In the genomic region with DNA sequence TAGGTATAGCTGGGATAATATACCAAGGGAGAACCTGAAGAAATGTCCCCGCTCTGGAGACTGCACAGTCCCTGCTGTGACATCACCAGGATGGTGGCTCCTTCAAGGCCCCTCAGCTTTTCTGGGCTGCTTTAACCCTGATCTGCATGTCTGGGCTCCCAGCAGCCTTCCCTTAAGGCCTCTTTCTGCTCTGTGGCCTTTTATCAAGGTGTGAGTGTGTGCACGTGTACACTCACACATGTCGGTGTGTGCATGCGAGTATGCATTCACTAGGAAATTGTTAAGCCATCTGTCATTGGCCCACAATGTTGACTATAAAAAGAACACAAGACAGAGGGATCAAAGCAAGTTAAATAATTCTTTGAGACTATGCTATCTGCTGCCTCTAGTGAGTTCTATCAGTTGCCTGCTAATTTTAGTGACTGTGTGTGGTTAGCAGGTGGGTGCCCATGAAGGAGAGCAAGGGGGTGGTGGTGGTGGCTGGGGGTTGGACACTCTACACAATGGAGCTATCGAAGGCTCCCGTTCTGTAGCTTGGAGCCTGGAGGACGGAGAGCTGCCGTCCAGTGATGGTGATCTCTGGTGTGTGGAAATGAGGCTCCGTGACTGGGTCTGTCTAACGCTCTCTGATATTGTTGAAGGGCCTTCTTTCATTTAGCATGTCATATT, we compare ENCODE assay signal across 8 mouse cellular contexts. TPM values are rescaled to one million over a fixed set of nuclear protein-coding genes. Genes with fewer than 3 reads are reported as not detected.
DNase-seq lines count a peak whose midpoint lies in the region; ATAC-seq and TF ChIP-seq lines count a peak whose summit lies in the region.

No protein-coding gene starts in this region.

- DNase-seq in gastrocnemius, adult 2 months, result no peak
- no peak for DNase-seq in gastrocnemius, postnatal 36 days
- no peak for DNase-seq in midbrain, embryonic 14.5 days
- DNase-seq in midbrain, embryonic 10.5 days (ENCODE audit: low spot score), result no peak
- DNase-seq in hindbrain, embryonic 14.5 days (ENCODE audit: low spot score), result no peak
- DNase-seq in naive thymus-derived CD4-positive, alpha-beta T cell, adult 2 months (ENCODE audit: low read depth), result peak; percentile 46
- no peak for DNase-seq in gastrocnemius, adult 8-10 months (ENCODE audit: low spot score in 2 of 2)

- H3K4me1 ChIP-seq in midbrain, embryonic 14.5 days (ENCODE audit: control insufficient read depth, insufficient read depth, low read length), result peaks cover 20% of the 10 kb centered on the region; the same call in 1 of the 2 replicates
- peaks cover 24% of the 10 kb centered on the region for H3K4me1 ChIP-seq in midbrain, embryonic 10.5 days
- peaks cover 16% of the 10 kb centered on the region for H3K4me1 ChIP-seq in hindbrain, embryonic 14.5 days (replicated peaks; ENCODE audit: control insufficient read depth, insufficient read depth, low read length)

- no peak overlapping the region for H3K9ac ChIP-seq in midbrain, embryonic 14.5 days (replicated peaks; ENCODE audit: low read length)
- H3K9ac ChIP-seq in hindbrain, embryonic 14.5 days, result peak overlapping the region; percentile 47; the same call in 1 of the 2 replicates

- H3K9me3 ChIP-seq in midbrain, embryonic 14.5 days (ENCODE audit: control insufficient read depth, low read length), result no peaks in the 10 kb centered on the region
- H3K9me3 ChIP-seq in midbrain, embryonic 10.5 days (replicated peaks), result no peaks in the 10 kb centered on the region
- no peaks in the 10 kb centered on the region for H3K9me3 ChIP-seq in hindbrain, embryonic 14.5 days (ENCODE audit: control insufficient read depth, low read length)

- peak overlapping the region; percentile 100 for H3K27ac ChIP-seq in gastrocnemius, adult 2 months
- no peak overlapping the region for H3K27ac ChIP-seq in midbrain, embryonic 14.5 days (replicated peaks; ENCODE audit: low read depth, low read length)
- H3K27ac ChIP-seq in midbrain, embryonic 10.5 days (replicated peaks), result no peak overlapping the region
- no peak overlapping the region for H3K27ac ChIP-seq in hindbrain, embryonic 14.5 days

- intact Hi-C loops in gastrocnemius, adult 2 months (cut with DNase I), result loop anchor here (5.0 kb wide), 2 partner anchors 38 to 123 kb away; no protein-coding TSS in a partner anchor
- intact Hi-C loops in gastrocnemius, postnatal 36 days (cut with DNase I), result loop anchor here (5.0 kb wide), 2 partner anchors 58 to 118 kb away; no protein-coding TSS in a partner anchor

- peak overlapping the region; percentile 62; the same call in 1 of the 2 replicates for H3K4me2 ChIP-seq in midbrain, embryonic 14.5 days (ENCODE audit: low read length)
- peak overlapping the region; percentile 94 for H3K4me2 ChIP-seq in hindbrain, embryonic 14.5 days (replicated peaks)

- WGBS in midbrain, embryonic 14.5 days, result 85% methylated on average over 10 of the region's 10 CpGs
- WGBS in midbrain, embryonic 10.5 days, result 90% methylated on average over 10 of the region's 10 CpGs
- WGBS in hindbrain, embryonic 14.5 days, result 86% methylated on average over 10 of the region's 10 CpGs

- peaks cover 4% of the 10 kb centered on the region for H3K36me3 ChIP-seq in midbrain, embryonic 14.5 days (ENCODE audit: control insufficient read depth, insufficient read depth, low read length)
- H3K36me3 ChIP-seq in midbrain, embryonic 10.5 days, result peaks cover 16% of the 10 kb centered on the region
- peaks cover 7% of the 10 kb centered on the region for H3K36me3 ChIP-seq in hindbrain, embryonic 14.5 days (replicated peaks; ENCODE audit: control insufficient read depth, insufficient read depth)

- no peaks in the 10 kb centered on the region for H3K27me3 ChIP-seq in midbrain, embryonic 14.5 days (ENCODE audit: control insufficient read depth, insufficient read depth, low read length)
- H3K27me3 ChIP-seq in midbrain, embryonic 10.5 days (ENCODE audit: low read depth, poor library complexity, severe bottlenecking), result no peaks in the 10 kb centered on the region
- no peaks in the 10 kb centered on the region for H3K27me3 ChIP-seq in hindbrain, embryonic 14.5 days (ENCODE audit: control insufficient read depth, insufficient read depth, low read length)

- H3K4me3 ChIP-seq in gastrocnemius, adult 2 months, result peak overlapping the region; percentile 85
- no peak overlapping the region for H3K4me3 ChIP-seq in midbrain, embryonic 14.5 days (replicated peaks; ENCODE audit: low read depth, low read length)
- H3K4me3 ChIP-seq in midbrain, embryonic 10.5 days, result no peak overlapping the region
- H3K4me3 ChIP-seq in hindbrain, embryonic 14.5 days (replicated peaks; ENCODE audit: low read length), result peak overlapping the region; percentile 77; the same call in 1 of the 2 replicates

- ATAC-seq in midbrain, embryonic 14.5 days (ENCODE audit: low FRiP score, low TSS enrichment), result no peak
- no peak for ATAC-seq in hindbrain, embryonic 14.5 days (ENCODE audit: low FRiP score)
- ATAC-seq in monocyte, adult 5-6 weeks (replicated peaks; ENCODE audit: insufficient number of reproducible peaks, low FRiP score, low TSS enrichment, poor library complexity, severe bottlenecking), result no peak

- TF ChIP-seq CTCF in gastrocnemius, adult 2 months (IDR thresholded peaks at IDR 0.05), result no peak

RNA-seq across cellular contexts. Expression of a gene that starts 2.9 kb away (rescaled TPM):
- total RNA-seq in gastrocnemius, adult 2 months (2021), result 10 to 100 TPM; 22.7 to 41.9 TPM
- total RNA-seq in gastrocnemius, postnatal 36 days (2021), result 10 to 100 TPM; 29.7 to 33.0 TPM
- polyA plus RNA-seq in midbrain, embryonic 14.5 days (2014; fragmentation: Nextera tagmentation; extraction: Ambion mirVana), result 11.9 and 12.4 TPM in 2 replicates
- 16.2 and 16.8 TPM in 2 replicates for polyA plus RNA-seq in midbrain, embryonic 10.5 days (2016; fragmentation: Nextera tagmentation; extraction: Ambion mirVana)
- 20.6 and 23.7 TPM in 2 replicates for polyA plus RNA-seq in hindbrain, embryonic 14.5 days (2014; fragmentation: Nextera tagmentation; extraction: Ambion mirVana)
- 10 to 100 TPM; 27.4 to 29.4 (median 27.5) TPM for total RNA-seq in gastrocnemius, adult 8-10 months (2022)
- total RNA-seq in monocyte, adult 5-6 weeks (2017), result 51.5 to 79.9 TPM (median 76.7 TPM) in 3 replicates

Comparison
In these comparisons a context has a peak if more than half of its experiments do, and no peak if none do; other contexts are left out.
1. H3K4me3 ChIP-seq: peak in gastrocnemius, adult 2 months (single experiment) and hindbrain, embryonic 14.5 days (single experiment); none in midbrain, embryonic 14.5 days (single experiment) and midbrain, embryonic 10.5 days (single experiment).